In the genomic region with DNA sequence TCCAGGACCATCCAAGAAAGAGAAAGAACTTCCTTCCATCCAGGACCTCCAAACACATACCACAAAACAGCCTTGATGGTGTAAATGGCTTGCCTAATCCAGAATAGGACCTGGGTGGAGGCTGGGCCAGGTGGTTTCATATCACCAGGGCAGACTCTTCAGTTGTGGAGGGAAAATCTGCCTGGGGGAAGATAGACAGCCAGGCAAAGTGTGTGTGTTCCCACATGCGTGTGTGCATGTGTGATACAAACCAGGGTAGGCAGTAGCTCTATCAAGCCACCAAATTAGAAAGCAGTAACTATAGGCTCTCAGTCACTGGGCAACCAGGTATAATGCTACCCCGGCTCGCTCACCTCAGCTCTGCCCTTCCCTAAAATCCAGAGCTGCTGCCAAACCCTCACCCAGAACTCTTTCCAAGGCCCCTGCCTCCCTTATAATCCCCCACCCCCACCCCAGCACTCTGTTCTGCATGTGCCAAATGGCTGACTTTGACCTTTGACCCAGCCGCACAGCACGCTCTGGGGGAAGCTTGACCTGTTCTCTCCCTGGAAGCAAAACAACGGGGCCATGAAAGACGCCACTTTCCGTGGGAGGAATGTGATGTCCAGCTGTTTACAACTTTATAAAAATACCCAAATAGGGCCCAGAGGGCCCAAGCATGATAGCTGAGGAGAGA, we compare ENCODE assay signal across 8 mouse cellular contexts. TPM values are rescaled to one million over a fixed set of nuclear protein-coding genes. Genes with fewer than 3 reads are reported as not detected.
DNase-seq lines count a peak whose midpoint lies in the region; ATAC-seq and TF ChIP-seq lines count a peak whose summit lies in the region.

No protein-coding gene starts in this region.

- H3K9ac ChIP-seq in neural tube, embryonic 11.5 days (ENCODE audit: low read length), result no peak overlapping the region
- H3K9ac ChIP-seq in hindbrain, postnatal 0 days (replicated peaks; ENCODE audit: low read length), result 0 out of 2 replicates have a peak overlapping the region, but pooled peaks have one; percentile 33
- H3K9ac ChIP-seq in liver, embryonic 16.5 days (ENCODE audit: low read depth, low read length), result no peak overlapping the region
- no peak overlapping the region for H3K9ac ChIP-seq in heart, embryonic 12.5 days

- no peaks in the 10 kb centered on the region for H3K36me3 ChIP-seq in neural tube, embryonic 11.5 days (ENCODE audit: control insufficient read depth, insufficient read depth, low read length)
- no peaks in the 10 kb centered on the region for H3K36me3 ChIP-seq in hindbrain, postnatal 0 days (ENCODE audit: insufficient read depth, low read length)
- H3K36me3 ChIP-seq in liver, embryonic 16.5 days (ENCODE audit: control insufficient read depth, insufficient read depth), result no peaks in the 10 kb centered on the region
- no peaks in the 10 kb centered on the region for H3K36me3 ChIP-seq in heart, embryonic 12.5 days

- no peak overlapping the region for H3K4me3 ChIP-seq in neural tube, embryonic 11.5 days (ENCODE audit: low read depth, low read length)
- H3K4me3 ChIP-seq in hindbrain, postnatal 0 days (ENCODE audit: low read length), result no peak overlapping the region
- no peak overlapping the region for H3K4me3 ChIP-seq in liver, embryonic 16.5 days (ENCODE audit: low read depth, low read length)
- H3K4me3 ChIP-seq in heart, embryonic 12.5 days, result no peak overlapping the region

- H3K27me3 ChIP-seq in neural tube, embryonic 11.5 days (ENCODE audit: control insufficient read depth, insufficient read depth, low read length), result no peaks in the 10 kb centered on the region
- no peaks in the 10 kb centered on the region for H3K27me3 ChIP-seq in hindbrain, postnatal 0 days (ENCODE audit: insufficient read depth, low read length)
- H3K27me3 ChIP-seq in liver, embryonic 16.5 days (ENCODE audit: control insufficient read depth, insufficient read depth, low read depth, low read length), result no peaks in the 10 kb centered on the region
- no peaks in the 10 kb centered on the region for H3K27me3 ChIP-seq in heart, embryonic 12.5 days (replicated peaks)

- no peaks in the 10 kb centered on the region for H3K9me3 ChIP-seq in neural tube, embryonic 11.5 days (ENCODE audit: control insufficient read depth, low read length)
- no peaks in the 10 kb centered on the region for H3K9me3 ChIP-seq in hindbrain, postnatal 0 days (ENCODE audit: low read length)
- H3K9me3 ChIP-seq in liver, embryonic 16.5 days (replicated peaks; ENCODE audit: control insufficient read depth, low read length), result no peaks in the 10 kb centered on the region
- H3K9me3 ChIP-seq in heart, embryonic 12.5 days (replicated peaks), result no peaks in the 10 kb centered on the region

- 32% methylated on average over 8 of the region's 8 CpGs for WGBS in neural tube, embryonic 11.5 days
- WGBS in hindbrain, postnatal 0 days, result 29% methylated on average over 8 of the region's 8 CpGs
- 52% methylated on average over 8 of the region's 8 CpGs for WGBS in liver, embryonic 16.5 days (ENCODE audit: insufficient replicate concordance)
- WGBS in heart, embryonic 12.5 days, result 43% methylated on average over 8 of the region's 8 CpGs

- peak; percentile 33 for DNase-seq in neural tube, embryonic 11.5 days (ENCODE audit: low spot score)
- DNase-seq in neural tube, embryonic 10.5 days (ENCODE audit: extremely low spot score, low spot score), result no peak
- peak; percentile 35 for DNase-seq in hindbrain, postnatal 0 days (ENCODE audit: low spot score)
- DNase-seq in yolk sac, embryonic 10.5 days (ENCODE audit: low spot score), result peak; percentile 78
- DNase-seq in right cerebral cortex, postnatal 36 days (ENCODE audit: low spot score in 2 of 2), result no peak
- no peak for DNase-seq in left cerebral cortex, adult 9 months (ENCODE audit: low spot score in 2 of 2)

- ATAC-seq in neural tube, embryonic 11.5 days (ENCODE audit: insufficient read depth, low FRiP score, low TSS enrichment), result no peak; the same call in 1 of the 2 replicates
- peak; percentile 21; the same call in 1 of the 2 replicates for ATAC-seq in hindbrain, postnatal 0 days
- ATAC-seq in liver, embryonic 16.5 days (ENCODE audit: low read depth), result peak; percentile 60
- ATAC-seq in heart, embryonic 12.5 days (ENCODE audit: insufficient number of reproducible peaks, low FRiP score), result no peak

- H3K4me2 ChIP-seq in neural tube, embryonic 11.5 days (ENCODE audit: low read depth), result no peak overlapping the region
- no peak overlapping the region for H3K4me2 ChIP-seq in hindbrain, postnatal 0 days (ENCODE audit: low read depth, low read length)
- H3K4me2 ChIP-seq in liver, embryonic 16.5 days (ENCODE audit: low read depth, low read length), result no peak overlapping the region
- no peak overlapping the region for H3K4me2 ChIP-seq in heart, embryonic 12.5 days

- peaks cover 3% of the 10 kb centered on the region; the same call in 1 of the 2 replicates for H3K4me1 ChIP-seq in neural tube, embryonic 11.5 days (ENCODE audit: control insufficient read depth, insufficient read depth, low read length)
- H3K4me1 ChIP-seq in hindbrain, postnatal 0 days (ENCODE audit: insufficient read depth, low read length), result peaks cover 11% of the 10 kb centered on the region
- H3K4me1 ChIP-seq in liver, embryonic 16.5 days (ENCODE audit: control insufficient read depth, low read depth, low read length), result peaks cover 4% of the 10 kb centered on the region; the same call in 1 of the 2 replicates
- H3K4me1 ChIP-seq in heart, embryonic 12.5 days (replicated peaks), result peaks cover 11% of the 10 kb centered on the region

- no peak for TF ChIP-seq CTCF in hindbrain, postnatal 0 days (IDR thresholded peaks at IDR 0.05; ENCODE audit: low read depth)

- no peak overlapping the region for H3K27ac ChIP-seq in neural tube, embryonic 11.5 days (ENCODE audit: low read depth, low read length)
- peak overlapping the region; percentile 74 for H3K27ac ChIP-seq in hindbrain, postnatal 0 days
- no peak overlapping the region for H3K27ac ChIP-seq in liver, embryonic 16.5 days (ENCODE audit: low read length)
- no peak overlapping the region for H3K27ac ChIP-seq in heart, embryonic 12.5 days (ENCODE audit: poor library complexity, severe bottlenecking)

RNA-seq across cellular contexts. Expression of a gene that starts 24.5 kb away (rescaled TPM):
- polyA plus RNA-seq in neural tube, embryonic 11.5 days (2014; fragmentation: Nextera tagmentation; extraction: Ambion mirVana), result 26.9 and 30.1 TPM in 2 replicates
- total RNA-seq in hindbrain, postnatal 0 days (2014; rRNA removed), result 41.6 and 49.8 TPM in 2 replicates
- 45.5 and 48.6 TPM in 2 replicates for polyA plus RNA-seq in hindbrain, postnatal 0 days (2015; fragmentation: Nextera tagmentation; extraction: Ambion mirVana)
- 12.4 and 12.6 TPM in 2 replicates for polyA plus RNA-seq in liver, embryonic 16.5 days (2015; fragmentation: Nextera tagmentation; extraction: Ambion mirVana)
- polyA plus RNA-seq in heart, embryonic 12.5 days (2016; fragmentation: Nextera tagmentation; extraction: Ambion mirVana), result 12.9 and 15.4 TPM in 2 replicates

RNA-seq across cellular contexts. Expression of a gene that starts 45.9 kb away (rescaled TPM):
- polyA plus RNA-seq in neural tube, embryonic 11.5 days (2014; fragmentation: Nextera tagmentation; extraction: Ambion mirVana), result 42.2 and 47.3 TPM in 2 replicates
- 57.0 and 59.0 TPM in 2 replicates for total RNA-seq in hindbrain, postnatal 0 days (2014; rRNA removed)
- polyA plus RNA-seq in hindbrain, postnatal 0 days (2015; fragmentation: Nextera tagmentation; extraction: Ambion mirVana), result 92.9 and 95.6 TPM in 2 replicates
- polyA plus RNA-seq in liver, embryonic 16.5 days (2015; fragmentation: Nextera tagmentation; extraction: Ambion mirVana), result 3.8 and 4.6 TPM in 2 replicates
- polyA plus RNA-seq in heart, embryonic 12.5 days (2016; fragmentation: Nextera tagmentation; extraction: Ambion mirVana), result 11.7 and 12.6 TPM in 2 replicates

Comparison
In these comparisons a context has a peak if more than half of its experiments do, and no peak if none do; other contexts are left out.
1. DNase-seq: peak in neural tube, embryonic 11.5 days (single experiment), hindbrain, postnatal 0 days (single experiment) and yolk sac, embryonic 10.5 days (single experiment); none in neural tube, embryonic 10.5 days (single experiment), right cerebral cortex, postnatal 36 days (0 of 2) and left cerebral cortex, adult 9 months (0 of 2).
2. ATAC-seq: peak in hindbrain, postnatal 0 days (single experiment) and liver, embryonic 16.5 days (single experiment); none in neural tube, embryonic 11.5 days (single experiment) and heart, embryonic 12.5 days (single experiment).